Mouse (Mus musculus) brown adipose tissue, adult 24 weeks (tissue): ENCODE results near the gene Spef2. TPM values are rescaled to one million over a fixed set of nuclear protein-coding genes. Genes with fewer than 3 reads are reported as not detected.
"Not testable (repeated sequence)": the region's sequence is repeated elsewhere in the genome, so short reads cannot be mapped to it uniquely, and the experiment has no call there.

Source experiments
- H3K27ac ChIP-seq: fragments of 200-500 bp; replicated peaks from 2 replicates; pipeline ENCODE4 v1.5.1; 2012; ENCODE audit warnings: low read depth, mild to moderate bottlenecking, low read length
- H3K4me1 ChIP-seq: fragments of 200-500 bp; 2 replicates; pipeline ENCODE4 v1.6.1; 2012; ENCODE audit warnings: low read length, mixed read lengths; ENCODE audit not compliant: control insufficient read depth, insufficient read depth, insufficient read length
- H3K4me3 ChIP-seq: fragments of 200-500 bp; 2 replicates; pipeline ENCODE4 v1.5.1; 2012; ENCODE audit warnings: low read depth, mild to moderate bottlenecking, low read length, moderate library complexity; ENCODE audit not compliant: insufficient read depth
- polyA plus RNA-seq: library from polyadenylated mRNA; stranded (reverse); fragments of >200 nt; gene quantifications from 2 replicates; pipeline ENCODE4 v1.2.4, GENCODE M21; 2012; ENCODE audit not compliant: missing spikeins, insufficient read depth, insufficient read length

Gene Spef2
- polyA plus RNA-seq, 1 experiment, result not detected

- Histone ChIP-seq H3K4me3 (no peak overlapping the region), H3K27ac (no peak overlapping the region)
Measured at GRCm38 (mm10) chr15:9596298-9597060, 152.2 kb downstream of the Spef2 start.

GRCm38 (mm10) chr15:9589939-9590338, 158.7 kb downstream of the Spef2 start:
- Histone ChIP-seq H3K4me3 (no peak overlapping the region), H3K27ac (no peak overlapping the region), H3K4me1 (no peaks in the 10 kb centered on the region)

More at GRCm38 (mm10) chr15:9596298-9597060, 152.2 kb downstream of the Spef2 start:
- H3K4me1 ChIP-seq, result no peaks in the 10 kb centered on the region

GRCm38 (mm10) chr15:9580470-9581280, 168.0 kb downstream of the Spef2 start:
- Histone ChIP-seq H3K27ac (no peak overlapping the region), H3K4me3 (no peak overlapping the region), H3K4me1 (no peaks in the 10 kb centered on the region)

- Histone ChIP-seq H3K4me3 (no peak overlapping the region), H3K4me1 (no peaks in the 10 kb centered on the region), H3K27ac (no peak overlapping the region)
Measured at GRCm38 (mm10) chr15:9577303-9577702, 171.4 kb downstream of the Spef2 start.

GRCm38 (mm10) chr15:9574796-9575195, 173.9 kb downstream of the Spef2 start:
- Histone ChIP-seq H3K27ac (no peak overlapping the region), H3K4me1 (no peaks in the 10 kb centered on the region), H3K4me3 (no peak overlapping the region)

- Histone ChIP-seq H3K4me3 (no peak overlapping the region), H3K4me1 (no peaks in the 10 kb centered on the region), H3K27ac (no peak overlapping the region)
Measured at GRCm38 (mm10) chr15:9573361-9573760, 175.3 kb downstream of the Spef2 start.

GRCm38 (mm10) chr15:9572664-9573063, 176.0 kb downstream of the Spef2 start:
- no peaks in the 10 kb centered on the region for H3K4me1 ChIP-seq
- H3K4me3 ChIP-seq, result no peak overlapping the region
- no peak overlapping the region for H3K27ac ChIP-seq

- Histone ChIP-seq H3K4me3 (no peak overlapping the region), H3K27ac (no peak overlapping the region), H3K4me1 (no peaks in the 10 kb centered on the region)
Measured at GRCm38 (mm10) chr15:9571896-9572295, 176.8 kb downstream of the Spef2 start.

GRCm38 (mm10) chr15:9567316-9567715, 181.4 kb downstream of the Spef2 start:
- Histone ChIP-seq H3K4me1 (no peaks in the 10 kb centered on the region), H3K4me3 (no peak overlapping the region)

GRCm38 (mm10) chr15:9565396-9565795, 183.3 kb downstream of the Spef2 start:
- Histone ChIP-seq H3K4me1 (no peaks in the 10 kb centered on the region), H3K4me3 (no peak overlapping the region), H3K27ac (no peak overlapping the region)

More at GRCm38 (mm10) chr15:9567316-9567715, 181.4 kb downstream of the Spef2 start:
- H3K27ac ChIP-seq, result no peak overlapping the region

- Histone ChIP-seq H3K4me3 (no peak overlapping the region), H3K27ac (no peak overlapping the region), H3K4me1 (no peaks in the 10 kb centered on the region)
Measured at GRCm38 (mm10) chr15:9564156-9564555, 184.5 kb downstream of the Spef2 start.

- H3K27ac ChIP-seq, H3K4me1 ChIP-seq, H3K4me3 ChIP-seq: not testable (repeated sequence)
Measured at GRCm38 (mm10) chr15:9557264-9557663, 191.4 kb downstream of the Spef2 start.

- no peak overlapping the region for H3K27ac ChIP-seq
- no peaks in the 10 kb centered on the region for H3K4me1 ChIP-seq
- H3K4me3 ChIP-seq, result no peak overlapping the region
Measured at GRCm38 (mm10) chr15:9548951-9549350, 199.7 kb downstream of the Spef2 start.

GRCm38 (mm10) chr15:9535200-9535599, 213.5 kb downstream of the Spef2 start:
- Histone ChIP-seq H3K27ac (no peak overlapping the region), H3K4me3 (no peak overlapping the region), H3K4me1 (no peaks in the 10 kb centered on the region)

GRCm38 (mm10) chr15:9533356-9533902, 215.2 kb downstream of the Spef2 start:
- H3K4me1 ChIP-seq, result no peaks in the 10 kb centered on the region
- no peak overlapping the region for H3K27ac ChIP-seq
- no peak overlapping the region for H3K4me3 ChIP-seq
